Mouse (Mus musculus): Measurements from ENCODE around the gene Crtc1.

GRCm38 (mm10) chr8:70370476-70370875, 68.9 kb downstream of the Crtc1 start:
- TF ChIP-seq CTCF (conservative IDR thresholded peaks at IDR 0.05; ENCODE audit: insufficient read depth, insufficient read length, low read depth, low read length) (no peak), POLR2A (IDR thresholded peaks at IDR 0.05; ENCODE audit: low read depth, low read length) (no peak)

Measured in kidney, adult 2 months (tissue).